Mouse (Mus musculus): Measurements from ENCODE around the gene Ubash3a. TPM values are rescaled to one million over a fixed set of nuclear protein-coding genes. Genes with fewer than 3 reads are reported as not detected.
A peak's percentile ranks its signal among the peaks of the same experiment; 100 is the strongest.

The Ubash3a gene
- polyA plus RNA-seq, 1 experiment = not detected

- Histone ChIP-seq H3K27ac (ENCODE audit: insufficient read depth, low read depth, low read length) (no peak overlapping the region), H3K4me1 (ENCODE audit: control insufficient read depth, insufficient read depth, low read length) (peaks cover 4% of the 10 kb centered on the region), H3K4me3 (ENCODE audit: insufficient read depth, low read depth, low read length) (no peak overlapping the region)
- no peak for TF ChIP-seq POLR2A (IDR thresholded peaks at IDR 0.05; ENCODE audit: insufficient read depth, low read depth, low read length)
- TF ChIP-seq CTCF (IDR thresholded peaks at IDR 0.05; ENCODE audit: insufficient read depth, low read depth, low read length) = no peak
Measured at GRCm38 (mm10) chr17:31290311-31290710, 82.6 kb downstream of the Ubash3a start.

DNA sequence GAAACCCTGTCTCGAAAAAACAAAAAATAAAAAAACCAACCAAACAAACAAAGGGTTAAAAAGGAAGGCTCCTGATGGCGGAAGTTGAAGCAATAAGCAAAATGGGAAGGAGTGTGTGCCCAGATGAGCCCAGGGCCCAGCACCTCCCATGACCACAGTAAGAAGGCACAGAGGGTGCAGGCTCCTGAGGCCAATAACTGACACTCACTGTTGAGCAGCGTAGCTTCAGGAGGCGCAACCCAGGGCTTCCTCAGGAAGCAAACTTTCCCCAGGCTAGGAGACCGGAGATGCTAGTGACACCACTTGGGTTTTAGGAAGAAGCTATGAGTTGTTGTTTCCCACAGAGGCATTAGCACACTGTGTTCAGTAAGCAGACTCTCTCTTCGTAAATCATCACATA is 83.2 kb downstream of the Ubash3a start:
- H3K4me3 ChIP-seq (ENCODE audit: insufficient read depth, low read depth, low read length) = no peak overlapping the region
- 75% methylated on average over 6 of the region's 6 CpGs for WGBS
- no peak overlapping the region for H3K27ac ChIP-seq (ENCODE audit: insufficient read depth, low read depth, low read length)
- H3K4me1 ChIP-seq (ENCODE audit: control insufficient read depth, insufficient read depth, low read length) = peaks cover 8% of the 10 kb centered on the region
- no peak for TF ChIP-seq CTCF (IDR thresholded peaks at IDR 0.05; ENCODE audit: insufficient read depth, low read depth, low read length)
- no peak for TF ChIP-seq POLR2A (IDR thresholded peaks at IDR 0.05; ENCODE audit: insufficient read depth, low read depth, low read length)

DNA sequence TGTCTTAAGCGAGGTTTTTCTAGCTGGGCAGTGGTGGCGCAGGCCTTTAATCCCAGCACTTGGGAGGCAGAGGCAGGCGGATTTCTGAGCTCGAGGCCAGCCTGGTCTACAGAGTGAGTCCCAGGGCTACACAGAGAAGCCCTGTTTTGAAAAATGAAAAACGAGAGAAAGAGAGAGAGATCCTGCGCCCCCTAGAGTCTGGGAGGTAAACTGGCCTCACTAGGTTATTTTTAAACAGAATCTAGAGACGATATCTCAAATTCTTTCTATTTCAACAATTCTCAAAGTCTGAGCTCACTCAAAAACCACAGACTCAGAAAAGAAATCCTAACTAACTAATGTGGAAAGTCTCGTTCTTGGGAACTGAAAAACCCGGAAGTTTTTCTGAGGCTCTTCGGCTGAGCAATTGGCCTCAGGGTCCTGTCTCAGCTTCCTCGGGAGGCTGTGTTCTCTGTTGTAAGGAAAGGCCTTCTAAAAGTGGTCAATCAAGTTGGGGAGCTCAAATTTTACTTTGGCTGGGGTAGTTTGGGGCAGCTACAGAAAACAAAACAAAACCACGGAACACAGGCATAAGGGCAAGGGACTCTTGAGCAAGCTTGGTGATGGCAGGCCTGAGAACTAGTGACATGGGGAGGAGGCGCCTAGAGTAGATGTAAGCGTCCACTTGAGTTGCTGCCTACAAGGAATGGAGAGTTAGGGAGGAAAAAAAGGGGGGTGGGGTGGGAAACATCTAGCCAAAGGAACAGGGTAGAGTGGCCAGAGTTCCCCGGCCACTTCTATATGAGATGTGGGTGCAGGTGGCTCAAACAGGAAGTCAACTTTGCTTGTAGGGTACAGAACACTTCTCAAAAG is 86.9 kb downstream of the Ubash3a start:
- Histone ChIP-seq H3K27ac (ENCODE audit: insufficient read depth, low read depth, low read length) (no peak overlapping the region), H3K4me1 (ENCODE audit: control insufficient read depth, insufficient read depth, low read length) (peaks cover 19% of the 10 kb centered on the region), H3K4me3 (ENCODE audit: insufficient read depth, low read depth, low read length) (no peak overlapping the region)
- no peak for TF ChIP-seq POLR2A (IDR thresholded peaks at IDR 0.05; ENCODE audit: insufficient read depth, low read depth, low read length)
- TF ChIP-seq CTCF (IDR thresholded peaks at IDR 0.05; ENCODE audit: insufficient read depth, low read depth, low read length) = no peak
- 88% methylated on average over 15 of the region's 15 CpGs for WGBS

DNA sequence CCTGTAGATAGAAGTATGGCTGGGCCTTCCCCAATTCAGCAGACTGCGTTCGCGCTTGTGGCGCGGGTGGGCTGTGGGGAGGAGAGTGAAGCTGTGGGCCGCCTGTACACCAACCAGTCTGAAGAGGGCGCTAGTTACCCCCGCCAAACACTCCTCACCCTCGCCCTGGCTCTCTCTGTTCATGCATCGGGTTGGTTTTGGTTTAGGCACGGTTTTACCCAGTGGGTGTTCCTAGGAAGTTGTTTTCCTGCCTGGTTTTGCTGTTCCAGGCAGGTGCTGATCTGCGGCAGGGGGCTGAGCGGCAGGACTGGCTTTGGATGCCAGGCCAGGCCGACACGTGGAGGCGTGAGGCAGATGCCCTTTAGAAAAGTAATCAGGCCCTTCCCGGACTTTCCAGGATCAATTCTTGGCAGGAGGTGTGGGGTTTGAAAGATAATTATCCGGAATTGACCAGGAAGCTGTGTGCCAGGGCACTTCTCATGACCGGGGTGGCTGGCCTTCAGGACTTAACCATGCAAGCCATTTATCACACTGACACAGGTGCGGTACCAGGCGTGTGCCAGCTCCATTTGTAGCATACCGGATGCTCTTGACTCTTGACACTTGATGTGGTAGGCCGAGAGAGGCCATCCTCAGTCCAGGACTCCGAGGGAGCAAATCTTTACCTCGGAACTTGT is 87.7 kb downstream of the Ubash3a start:
- Histone ChIP-seq H3K4me1 (ENCODE audit: control insufficient read depth, insufficient read depth, low read length) (peaks cover 19% of the 10 kb centered on the region), H3K4me3 (ENCODE audit: insufficient read depth, low read depth, low read length) (peak overlapping the region; percentile 60), H3K27ac (ENCODE audit: insufficient read depth, low read depth, low read length) (no peak overlapping the region)
- TF ChIP-seq CTCF (IDR thresholded peaks at IDR 0.05; ENCODE audit: insufficient read depth, low read depth, low read length) = peak; percentile 44; the same call in 1 of the 2 replicates
- no peak for TF ChIP-seq POLR2A (IDR thresholded peaks at IDR 0.05; ENCODE audit: insufficient read depth, low read depth, low read length)
- 45% methylated on average over 25 of the region's 25 CpGs for WGBS

DNA sequence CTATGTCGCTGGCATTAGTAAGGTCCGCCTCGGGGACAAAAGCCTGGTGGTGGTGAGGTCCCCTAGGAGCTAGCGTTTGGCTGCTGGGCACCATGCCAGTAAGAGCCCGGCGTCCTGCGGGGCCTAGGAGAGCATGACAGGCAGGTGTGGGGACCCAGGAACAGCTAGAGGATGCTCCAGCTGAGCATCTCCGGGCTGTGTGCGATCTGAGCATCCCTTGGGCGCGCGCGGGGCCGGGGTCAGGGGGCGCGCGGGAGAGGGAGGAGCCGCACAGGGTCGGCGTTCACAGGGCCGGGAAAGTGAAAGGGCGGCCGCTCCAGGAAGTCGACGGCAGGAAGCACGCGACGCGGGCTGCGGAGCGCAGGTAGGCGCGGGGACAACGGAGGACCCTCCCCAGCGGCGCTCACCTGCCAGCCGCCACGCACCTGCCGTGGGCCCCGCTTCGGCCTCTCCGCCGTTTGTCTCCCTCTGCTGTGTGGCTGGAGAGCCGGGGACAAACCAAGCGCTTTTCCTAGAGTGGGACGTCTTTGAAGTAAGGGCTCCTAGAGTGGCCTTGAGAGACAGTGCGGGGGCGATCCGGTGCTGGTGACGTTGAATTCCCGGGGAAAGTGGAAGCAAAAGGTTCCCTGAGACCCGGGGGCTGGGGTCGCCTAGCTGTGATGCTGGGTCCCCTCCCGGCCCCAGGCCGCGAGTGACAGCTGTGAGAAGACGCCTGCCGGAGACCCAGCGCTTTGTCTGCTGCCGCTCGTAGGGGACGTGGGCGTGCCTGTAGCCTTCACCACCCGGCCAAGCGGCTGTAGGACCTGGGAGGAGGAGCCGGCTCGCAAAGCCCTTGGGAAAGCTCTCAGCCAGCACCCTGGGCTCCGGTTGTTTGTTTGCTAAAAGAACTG is 88.5 kb downstream of the Ubash3a start:
- 1% methylated on average over 68 of the region's 68 CpGs for WGBS
- no peak for TF ChIP-seq CTCF (IDR thresholded peaks at IDR 0.05; ENCODE audit: insufficient read depth, low read depth, low read length)
- TF ChIP-seq POLR2A (IDR thresholded peaks at IDR 0.05; ENCODE audit: insufficient read depth, low read depth, low read length) = no peak; the same call in 1 of the 2 replicates

More for the DNA sequence above, 88.5 kb downstream of the Ubash3a start:
- no peak overlapping the region for H3K27ac ChIP-seq (ENCODE audit: insufficient read depth, low read depth, low read length)
- peaks cover 19% of the 10 kb centered on the region for H3K4me1 ChIP-seq (ENCODE audit: control insufficient read depth, insufficient read depth, low read length)
- peak overlapping the region; percentile 60 for H3K4me3 ChIP-seq (ENCODE audit: insufficient read depth, low read depth, low read length)

Other genes starting within 250 kb of the Ubash3a start
- gene Abcg1, start 150.2 kb upstream of the Ubash3a start, polyA plus RNA-seq (2012; ENCODE audit: insufficient read depth, insufficient read length, low replicate concordance, missing spikeins) = not detected in 2 replicates
- not detected in 2 replicates for gene Tff3, start 78.2 kb upstream of the Ubash3a start, polyA plus RNA-seq (2012; ENCODE audit: insufficient read depth, insufficient read length, low replicate concordance, missing spikeins)
- not detected in 2 replicates for gene Tff2, start 63.6 kb upstream of the Ubash3a start, polyA plus RNA-seq (2012; ENCODE audit: insufficient read depth, insufficient read length, low replicate concordance, missing spikeins)
- gene Tff1, start 42.6 kb upstream of the Ubash3a start, polyA plus RNA-seq (2012; ENCODE audit: insufficient read depth, insufficient read length, low replicate concordance, missing spikeins) = not detected in 2 replicates
- gene Tmprss3, start 8.9 kb upstream of the Ubash3a start, polyA plus RNA-seq (2012; ENCODE audit: insufficient read depth, insufficient read length, low replicate concordance, missing spikeins) = not detected in 2 replicates
- not detected in 2 replicates for gene Rsph1, start 69.5 kb downstream of the Ubash3a start, polyA plus RNA-seq (2012; ENCODE audit: insufficient read depth, insufficient read length, low replicate concordance, missing spikeins)
- not detected in 2 replicates for gene Slc37a1, start 78.9 kb downstream of the Ubash3a start, polyA plus RNA-seq (2012; ENCODE audit: insufficient read depth, insufficient read length, low replicate concordance, missing spikeins)
- not detected in 2 replicates for gene Pde9a, start 178.3 kb downstream of the Ubash3a start, polyA plus RNA-seq (2012; ENCODE audit: insufficient read depth, insufficient read length, low replicate concordance, missing spikeins)

All from olfactory bulb, adult 2 months (tissue).